Mouse (Mus musculus) ES-E14 (cell line): ENCODE results near the gene Med13l.

ENCODE experiments used
- CHD2 ChIP-seq: IDR thresholded peaks from 2 replicates; pipeline ENCODE4 v1.6.1; 2014; ENCODE audit warnings: mild to moderate bottlenecking, low read depth, low read length, inconsistent platforms
- ZC3H11A ChIP-seq: IDR thresholded peaks from 2 replicates; pipeline ENCODE4 v1.6.1; 2012; ENCODE audit warnings: low read depth, mild to moderate bottlenecking, inconsistent platforms, low read length, borderline replicate concordance
- ZNF384 ChIP-seq: IDR thresholded peaks from 2 replicates; pipeline ENCODE4 v1.6.1; 2012; ENCODE audit warnings: low read depth, low read length, inconsistent platforms

GRCm38 (mm10) chr5:118734455-118734854, 174.0 kb downstream of the Med13l start:
- no peak for TF ChIP-seq ZNF384
- TF ChIP-seq ZC3H11A = no peak
- TF ChIP-seq CHD2 = no peak
